Mouse (Mus musculus): ENCODE measurements around the gene Akr1c6. TPM values are rescaled to one million over a fixed set of nuclear protein-coding genes. Genes with fewer than 3 reads are reported as not detected.
"Not testable (repeated sequence)": the region's sequence is repeated elsewhere in the genome, so short reads cannot be mapped to it uniquely, and the experiment has no call there.

Akr1c6 gene
- not detected for total RNA-seq (2022)

DNA sequence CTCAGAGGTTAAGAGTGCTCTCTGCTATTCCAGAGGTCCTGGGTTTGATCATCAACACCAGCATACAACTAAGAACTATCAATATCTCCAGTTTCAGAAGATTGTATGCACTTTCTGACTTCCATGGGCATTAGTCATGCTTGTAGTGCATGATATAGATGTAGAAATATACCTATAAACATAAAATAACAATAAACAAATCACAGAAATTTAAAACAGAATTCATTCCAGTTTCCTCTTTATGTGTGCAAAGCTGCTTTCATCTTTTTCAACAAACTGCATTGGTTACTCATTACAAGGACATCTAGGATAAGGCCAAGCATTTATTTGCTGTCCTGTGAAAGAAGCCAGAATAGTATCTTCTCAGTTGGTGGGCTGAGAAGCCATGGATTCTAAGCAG, at the start of gene Akr1c6:
Akr1c6 (plus strand) TSS at position 301 of the 400 bp plus-strand sequence.
- no peak for DNase-seq (ENCODE audit: low spot score in 2 of 2)

DNA sequence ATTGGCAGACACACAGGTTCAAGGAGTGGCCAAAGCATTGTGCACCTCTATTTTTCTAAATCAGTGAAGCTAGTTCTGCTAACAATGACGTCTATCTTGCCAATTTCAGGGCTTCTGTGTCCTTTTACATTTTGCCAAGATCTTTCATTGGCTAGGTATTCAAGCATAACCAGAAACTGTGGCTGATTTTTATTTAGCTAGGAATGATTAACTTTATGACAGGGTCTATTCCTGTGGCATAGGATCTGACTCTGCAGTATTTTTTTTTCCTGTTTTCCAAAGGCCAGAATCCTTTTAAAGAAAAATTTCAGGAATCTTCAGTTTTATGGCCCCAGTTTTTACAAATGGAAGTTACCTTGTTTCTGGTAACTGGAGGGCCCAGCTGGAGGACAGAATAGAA, 49.2 kb upstream of the Akr1c6 start:
- DNase-seq (ENCODE audit: low spot score in 2 of 2): no peak

DNA sequence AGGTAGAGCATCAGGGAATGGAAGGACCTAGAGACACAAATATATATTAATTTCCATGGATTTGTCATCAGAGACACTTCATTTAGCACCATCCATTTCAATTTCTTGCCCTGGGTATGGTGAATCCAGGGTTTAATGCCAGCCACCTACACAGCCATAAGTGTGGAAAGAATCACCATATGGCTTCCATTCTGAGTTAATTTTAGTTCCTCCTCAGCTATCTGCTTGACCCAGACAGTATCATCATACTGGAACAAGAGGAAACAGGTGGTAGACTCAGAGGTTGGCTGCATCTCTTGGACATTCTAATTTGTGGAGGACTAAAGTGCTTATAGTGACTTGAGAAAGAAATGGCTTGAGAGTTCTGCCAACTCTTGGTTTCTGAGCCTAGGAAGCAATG, 48.6 kb upstream of the Akr1c6 start:
- DNase-seq (ENCODE audit: low spot score in 2 of 2): peak in 1 of 2 experiments; percentile 2

GRCm38 (mm10) chr13:4388762-4389446, 45.2 kb upstream of the Akr1c6 start:
- DNase-seq (ENCODE audit: low spot score in 2 of 2): no peak

DNA sequence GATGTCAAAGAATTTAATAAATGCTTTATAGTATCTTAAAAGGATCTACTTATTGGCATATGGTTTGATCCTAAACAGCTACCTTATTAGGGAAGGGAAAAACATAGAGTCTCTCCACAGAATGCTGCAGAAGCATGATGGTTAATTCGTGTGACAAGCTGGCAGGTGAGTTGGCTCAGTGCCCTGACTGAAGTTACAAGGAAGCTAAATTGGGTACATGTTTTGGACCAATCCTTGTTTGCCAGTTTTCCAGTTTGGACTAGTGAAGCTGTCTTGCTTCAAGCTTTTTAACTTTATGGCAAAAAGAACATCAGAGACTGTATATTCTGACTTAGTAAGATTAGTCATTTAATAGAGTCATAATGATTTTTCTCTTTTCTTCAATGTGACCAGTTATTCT, 33.7 kb upstream of the Akr1c6 start:
- not testable (repeated sequence) for DNase-seq (ENCODE audit: low spot score in 2 of 2)

DNA sequence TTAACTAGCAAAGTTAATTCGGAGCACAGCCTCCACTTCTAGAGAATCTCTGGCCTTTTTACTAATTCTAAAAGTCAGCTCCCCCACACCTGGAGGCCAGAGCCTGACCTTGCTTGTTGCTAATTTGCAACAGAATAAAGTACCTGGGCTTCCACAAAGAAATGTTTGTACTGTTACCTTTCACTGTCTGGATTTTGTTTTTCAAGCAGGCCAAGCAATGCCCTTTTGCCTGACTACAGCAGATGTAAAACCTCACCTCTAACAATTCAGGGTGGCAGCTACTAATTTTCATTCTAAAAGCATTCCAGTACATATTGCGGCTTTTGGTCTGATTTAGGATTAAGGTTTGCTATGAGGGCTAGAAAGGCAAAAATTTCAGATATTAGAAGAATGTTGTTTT, 33.3 kb upstream of the Akr1c6 start:
- no peak for DNase-seq (ENCODE audit: low spot score in 2 of 2)

DNA sequence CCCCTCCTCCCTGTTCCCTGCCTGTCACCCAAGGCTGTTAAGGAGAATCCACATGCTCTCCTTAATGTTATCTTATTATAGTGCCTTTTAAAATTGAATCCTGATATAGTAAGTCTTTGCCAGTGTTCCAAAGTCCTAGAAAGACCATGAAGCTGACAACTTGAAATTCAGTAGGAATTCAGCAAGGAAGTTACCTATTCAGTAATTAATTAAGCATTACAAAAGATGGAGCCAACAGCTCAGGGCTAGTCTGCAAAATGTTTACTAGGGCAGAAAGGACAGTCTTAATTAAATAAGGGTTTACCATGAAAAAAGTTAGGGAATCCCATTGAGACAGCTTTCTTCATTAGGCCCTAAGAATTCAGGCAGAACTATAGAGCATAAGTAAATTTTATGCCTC, 31.9 kb upstream of the Akr1c6 start:
- DNase-seq (ENCODE audit: low spot score in 2 of 2): no peak

GRCm38 (mm10) chr13:4404726-4405125, 29.4 kb upstream of the Akr1c6 start:
- no peak for DNase-seq (ENCODE audit: low spot score in 2 of 2)

DNA sequence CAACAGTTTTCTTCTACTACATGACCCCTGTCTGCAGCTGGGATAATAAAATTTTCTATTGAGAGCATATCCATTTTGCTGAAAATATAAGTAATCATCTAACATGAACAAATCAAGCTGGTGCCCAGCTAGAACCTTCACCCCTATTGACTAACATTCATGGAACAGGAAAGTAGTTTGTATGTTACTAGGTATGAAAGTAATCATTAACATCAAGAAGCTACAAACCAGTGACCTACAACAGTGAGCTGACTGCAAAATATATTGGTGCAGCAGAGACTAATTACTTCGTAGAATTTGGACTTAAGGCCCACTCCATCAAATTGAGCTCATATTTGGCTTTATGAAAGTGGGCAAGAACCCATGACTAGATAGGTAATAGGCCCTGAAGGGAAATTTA, 27.3 kb upstream of the Akr1c6 start:
- no peak for DNase-seq (ENCODE audit: low spot score in 2 of 2)

- no peak for DNase-seq (ENCODE audit: low spot score in 2 of 2)
These were observed 5.5 kb upstream of the Akr1c6 start for GRCm38 (mm10) chr13:4428558-4428957.

GRCm38 (mm10) chr13:4429034-4429433, 5.1 kb upstream of the Akr1c6 start:
- no peak for DNase-seq (ENCODE audit: low spot score in 2 of 2)

DNA sequence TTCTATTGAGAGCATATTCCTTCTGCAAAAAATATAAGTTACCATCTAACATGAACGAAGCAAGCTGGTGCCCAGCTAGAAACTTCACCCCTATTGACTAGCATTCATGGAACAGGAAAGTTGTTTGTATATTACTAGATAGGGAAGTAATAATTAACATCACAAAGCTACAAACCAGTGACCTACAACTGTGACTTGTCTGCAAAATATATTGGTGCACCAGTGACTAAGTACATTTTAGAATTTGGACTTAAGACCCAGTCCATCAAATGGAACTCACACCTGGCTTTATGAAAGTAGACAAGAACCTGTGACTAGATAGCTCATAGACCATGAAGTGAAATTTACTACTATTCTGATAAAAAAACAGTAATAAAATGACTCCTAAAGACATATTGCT, 3.0 kb upstream of the Akr1c6 start:
- DNase-seq (ENCODE audit: low spot score in 2 of 2): no peak

GRCm38 (mm10) chr13:4465641-4466040, 31.5 kb downstream of the Akr1c6 start:
- no peak for DNase-seq (ENCODE audit: low spot score in 2 of 2)

DNA sequence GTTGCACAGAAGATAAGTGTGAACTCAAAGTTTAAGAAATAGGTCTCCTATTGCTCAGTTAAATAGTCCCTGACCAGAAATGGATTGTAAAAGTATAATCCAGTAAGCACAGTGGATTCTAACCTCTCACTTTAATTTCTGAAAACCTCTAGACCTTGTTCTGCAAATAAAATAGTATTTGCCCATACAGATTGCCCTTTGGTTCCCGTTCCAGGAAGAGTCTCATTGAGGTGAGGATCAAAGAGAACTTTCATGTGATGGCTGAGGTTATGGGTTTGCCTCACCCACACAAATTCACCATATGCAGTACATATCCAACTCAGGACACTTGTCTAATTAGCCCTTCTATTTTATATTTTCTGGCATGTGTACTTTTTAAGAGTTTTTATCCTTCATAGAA, 33.8 kb downstream of the Akr1c6 start:
- DNase-seq (ENCODE audit: low spot score in 2 of 2): no peak

Other genes with a start within 250 kb of the Akr1c6 start
- 1 to 10 TPM in 2 of 4 experiments, not detected in 2; 1.7 to 2.9 TPM for gene Akr1c13, start 243.2 kb upstream of the Akr1c6 start, total RNA-seq (2022)
- not detected for gene Akr1c19, start 205.6 kb upstream of the Akr1c6 start, total RNA-seq (2022)
- not detected for gene Akr1c12, start 154.9 kb upstream of the Akr1c6 start, total RNA-seq (2022)
- not detected for gene Akr1c20, start 89.0 kb downstream of the Akr1c6 start, total RNA-seq (2022)
- gene Akr1c21, start 139.8 kb downstream of the Akr1c6 start, total RNA-seq (2022): not detected
- gene Akr1e1, start 174.9 kb downstream of the Akr1c6 start, total RNA-seq (2022): 10 to 100 TPM; 19.9 to 27.3 (median 24.5) TPM